Mouse (Mus musculus) granulocyte monocyte progenitor cell, adult 5-6 weeks (primary cell): Measurements from ENCODE around the gene Dmgdh. TPM values are rescaled to one million over a fixed set of nuclear protein-coding genes. Genes with fewer than 3 reads are reported as not detected.
A peak's percentile ranks its signal among the peaks of the same experiment; 100 is the strongest.

Experiments used
- ATAC-seq: replicated peaks from 2 replicates; pipeline ENCODE4 v1.8.0; 2016; ENCODE audit warnings: mild to moderate bottlenecking, moderate TSS enrichment, inconsistent platforms; ENCODE audit not compliant: poor library complexity, severe bottlenecking
- total RNA-seq, 2 experiments: library from RNA; stranded (forward) in 1 of 2; stranded (reverse) in 1 of 2; fragments of 200-712, 200-1000 nt in 1 of 2; fragments of >200 nt in 1 of 2; fragmentation: Nextera tagmentation in 1 of 2; gene quantifications; 2 replicates each; pipeline ENCODE4 v1.2.3; 2014 to 2017

Dmgdh gene
- total RNA-seq, 2 experiments from 2014 or later, result not detected

DNA sequence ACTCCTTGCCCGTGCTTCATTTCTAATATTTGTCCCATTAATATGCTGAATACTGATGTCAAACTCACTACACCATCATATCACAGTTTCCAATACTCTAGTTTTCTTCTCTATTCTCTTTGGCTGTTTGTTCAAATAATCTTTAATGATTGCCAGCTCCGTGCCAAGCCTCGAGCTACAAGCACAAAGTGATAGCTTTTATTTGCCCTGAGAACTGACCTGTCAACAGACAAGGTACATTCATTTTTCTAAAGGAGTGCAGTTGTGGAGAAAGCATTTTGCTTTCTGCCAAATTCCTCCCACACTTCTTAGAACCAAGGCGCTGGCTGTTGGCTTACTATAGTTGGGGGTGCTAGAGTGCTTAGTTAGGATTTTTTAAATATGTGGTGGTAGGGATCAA lies 33.0 kb downstream of the Dmgdh start:
- ATAC-seq, result no peak

DNA sequence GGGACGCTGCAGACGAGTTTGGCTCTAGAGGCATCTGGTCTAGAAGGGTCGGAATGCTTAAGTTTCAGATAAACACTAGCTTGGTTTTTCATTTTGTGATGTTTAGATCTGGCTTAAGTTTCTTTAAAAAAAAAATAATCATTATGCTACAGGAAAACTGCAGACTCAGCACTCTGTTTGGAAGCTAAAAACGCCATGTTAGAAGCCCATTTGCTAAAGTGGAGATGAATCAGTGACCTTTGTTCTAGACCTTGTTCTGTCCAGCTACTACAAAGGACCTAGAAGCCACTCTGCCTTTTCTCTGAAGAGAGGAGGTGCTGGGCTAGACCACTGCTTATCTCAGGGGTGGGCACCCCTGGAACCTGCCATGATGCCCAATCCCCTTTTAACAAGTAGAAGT lies 36.1 kb downstream of the Dmgdh start:
- no peak for ATAC-seq

DNA sequence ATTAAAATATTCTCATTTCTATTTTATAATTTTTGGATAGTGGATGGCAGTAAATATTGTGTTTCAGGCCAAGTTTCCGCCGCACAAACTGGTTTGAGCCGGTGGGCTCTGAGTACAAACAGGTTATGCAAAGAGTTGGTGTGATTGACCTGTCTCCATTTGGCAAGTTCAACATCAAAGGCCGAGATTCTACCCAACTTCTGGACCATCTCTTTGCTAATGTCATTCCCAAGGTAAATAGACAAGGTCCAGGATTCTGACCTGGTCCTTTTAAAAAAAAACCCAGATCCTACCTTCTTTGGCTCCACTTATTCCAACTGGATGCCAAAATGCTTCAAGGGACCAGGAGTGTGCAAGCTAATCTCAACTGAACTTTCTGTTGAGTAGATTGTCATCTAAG lies 37.0 kb downstream of the Dmgdh start:
- ATAC-seq, result no peak

DNA sequence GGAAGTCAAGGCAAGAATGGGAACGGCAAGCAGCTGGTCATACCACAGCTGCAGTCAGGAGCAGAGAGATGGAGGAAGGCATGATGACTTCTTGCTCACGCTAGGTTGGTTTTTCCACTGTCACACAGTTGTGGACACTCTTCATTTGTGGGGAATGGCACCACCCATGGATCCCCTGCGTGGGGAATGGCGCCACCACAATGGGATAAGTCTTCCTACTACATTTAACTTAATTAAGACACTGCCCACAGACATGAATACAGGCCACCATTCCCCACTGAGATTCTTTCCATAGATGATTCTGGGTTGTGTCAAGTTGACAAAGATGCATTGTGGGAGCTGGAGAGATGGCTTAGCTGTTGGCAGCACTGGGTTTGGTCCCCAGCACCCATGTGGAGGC lies 38.1 kb downstream of the Dmgdh start:
- ATAC-seq, result no peak

DNA sequence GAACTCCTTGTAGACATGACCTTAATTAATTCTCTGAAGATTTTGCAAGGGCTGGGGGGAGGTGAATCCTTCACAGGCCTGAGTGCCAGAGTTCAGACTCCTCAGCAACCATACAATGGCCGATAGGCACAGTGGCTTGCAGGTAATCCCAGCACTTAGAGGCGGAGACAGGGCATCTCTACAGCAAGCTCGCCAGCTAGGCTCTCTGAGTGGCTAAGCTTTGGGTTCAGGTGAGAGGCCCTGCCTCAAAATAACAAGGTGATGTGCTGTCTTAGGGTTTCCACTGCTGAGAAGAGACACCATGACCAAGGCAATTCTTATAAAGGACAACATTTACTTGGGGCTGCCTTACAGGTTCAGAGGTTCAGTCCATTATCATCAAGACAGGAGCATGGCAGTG lies 39.6 kb downstream of the Dmgdh start:
- ATAC-seq, result no peak

DNA sequence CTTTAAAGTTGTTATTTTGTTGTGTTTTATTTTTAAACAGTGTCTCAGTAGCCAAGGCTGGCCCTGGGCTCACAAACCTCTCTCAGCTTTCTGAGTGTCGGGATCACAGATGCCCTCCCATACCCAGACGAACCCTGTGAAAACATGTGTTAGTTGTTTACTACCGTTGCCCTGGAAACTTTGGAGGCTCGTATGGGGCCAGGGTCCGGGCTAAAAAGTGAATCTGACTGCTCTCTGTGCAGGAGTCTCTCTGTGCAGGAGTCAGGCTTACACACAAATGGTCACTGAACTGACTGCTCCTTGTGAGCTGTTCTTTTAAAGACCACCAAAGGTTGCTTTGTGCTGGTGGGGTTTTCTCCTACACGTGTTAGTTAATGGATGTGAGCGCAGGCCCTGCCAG lies 42.9 kb downstream of the Dmgdh start:
- ATAC-seq, result no peak

DNA sequence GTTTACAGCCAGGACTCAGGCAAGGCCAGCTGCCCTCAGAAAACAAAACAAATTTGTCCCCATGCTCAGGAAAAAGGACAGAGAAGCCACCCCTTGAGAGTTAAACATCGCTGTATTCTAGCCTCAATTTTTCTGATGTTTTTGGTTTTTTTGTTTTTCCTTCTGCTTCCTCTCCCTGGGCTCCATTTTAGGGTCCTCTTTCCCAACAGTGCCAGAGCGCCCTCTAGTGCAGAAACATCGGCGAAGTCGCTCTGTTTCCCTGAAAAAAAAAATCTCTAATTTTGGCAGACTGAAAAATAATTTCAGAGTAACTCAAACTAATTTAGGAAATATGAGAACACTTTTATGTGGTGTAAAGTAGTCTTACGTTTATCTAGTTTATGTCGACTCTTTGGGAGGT lies 44.7 kb downstream of the Dmgdh start:
- peak; percentile 71 for ATAC-seq

DNA sequence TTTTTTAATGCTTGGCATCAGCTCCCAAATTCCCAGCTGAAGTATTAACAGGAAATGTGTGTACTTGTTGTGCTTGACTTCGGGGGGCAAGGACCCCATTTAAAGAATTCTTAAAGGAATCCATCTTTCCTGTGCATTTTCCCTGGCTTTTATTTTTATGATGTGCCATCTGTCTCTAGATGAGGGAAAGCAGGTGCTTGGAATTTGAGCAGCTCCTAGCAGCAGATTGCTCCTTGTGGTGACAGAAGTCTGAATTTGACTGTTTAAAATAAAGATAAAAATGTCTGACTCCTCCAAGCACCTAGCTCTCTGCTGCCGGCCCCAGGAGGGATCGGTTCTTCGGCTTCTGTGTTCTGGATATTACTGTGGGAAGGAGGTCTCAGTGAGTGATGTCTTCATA lies 47.7 kb downstream of the Dmgdh start:
- no peak for ATAC-seq

DNA sequence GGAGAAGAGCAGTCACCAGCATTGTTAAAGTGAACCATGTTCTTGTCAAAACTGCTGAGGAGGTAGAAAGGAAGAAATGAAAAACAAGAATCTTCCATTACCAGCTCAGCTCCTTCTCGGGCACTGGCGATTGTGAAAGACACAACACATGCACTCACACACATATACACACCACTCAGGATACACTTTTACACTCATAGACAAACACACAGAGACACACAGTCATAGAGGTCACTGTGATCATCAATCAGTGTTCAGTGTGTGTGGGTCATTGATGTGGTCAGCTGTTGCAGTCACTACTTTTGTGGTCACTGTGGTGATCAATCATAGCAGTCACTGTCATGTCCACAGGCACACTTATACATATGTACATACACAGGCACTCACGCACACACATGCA lies 49.2 kb downstream of the Dmgdh start:
- no peak for ATAC-seq

DNA sequence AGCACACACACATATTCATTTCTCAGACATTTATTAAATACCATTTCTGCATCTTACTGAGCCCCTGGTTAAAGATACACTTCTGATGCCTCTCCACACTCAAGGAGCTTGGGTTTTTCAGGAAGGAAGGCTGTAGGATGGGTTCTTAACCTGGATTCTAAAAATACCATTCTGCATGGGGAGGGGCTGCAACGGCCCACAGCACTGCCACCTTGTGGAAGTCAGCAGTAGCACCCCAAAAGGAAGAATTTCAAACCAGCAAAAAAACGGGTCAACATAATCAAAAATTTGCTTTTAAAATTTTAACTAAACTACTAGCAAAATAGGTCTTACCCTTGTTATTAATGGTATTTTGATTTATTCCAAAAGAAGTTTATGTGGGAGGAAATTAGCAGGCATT lies 50.0 kb downstream of the Dmgdh start:
- peak; percentile 79 for ATAC-seq

DNA sequence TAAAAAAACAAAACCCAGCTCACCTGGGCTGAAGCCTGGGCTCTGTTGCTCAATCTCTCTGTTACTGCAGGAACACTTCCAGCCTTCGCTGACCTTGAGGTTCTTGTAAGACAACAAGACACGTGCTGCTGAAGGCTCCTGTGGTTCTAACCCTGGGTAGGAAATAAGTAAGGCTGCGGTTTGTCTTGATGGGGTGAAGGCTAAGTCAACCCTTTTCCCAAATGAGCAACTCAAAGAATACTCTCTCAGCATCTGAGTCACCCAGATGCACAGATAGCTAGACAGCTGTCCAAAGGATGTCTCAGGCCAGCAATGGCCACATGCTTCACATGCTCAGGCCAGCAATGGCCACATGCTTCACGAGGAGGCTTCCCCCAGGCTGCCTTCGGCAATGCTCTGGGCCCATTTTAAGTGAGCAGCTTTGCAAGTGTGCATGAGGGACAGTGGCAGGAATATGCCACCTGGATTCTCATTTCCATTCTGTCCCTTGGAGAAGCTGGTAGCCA lies 61.0 kb downstream of the Dmgdh start:
- ATAC-seq, result no peak

DNA sequence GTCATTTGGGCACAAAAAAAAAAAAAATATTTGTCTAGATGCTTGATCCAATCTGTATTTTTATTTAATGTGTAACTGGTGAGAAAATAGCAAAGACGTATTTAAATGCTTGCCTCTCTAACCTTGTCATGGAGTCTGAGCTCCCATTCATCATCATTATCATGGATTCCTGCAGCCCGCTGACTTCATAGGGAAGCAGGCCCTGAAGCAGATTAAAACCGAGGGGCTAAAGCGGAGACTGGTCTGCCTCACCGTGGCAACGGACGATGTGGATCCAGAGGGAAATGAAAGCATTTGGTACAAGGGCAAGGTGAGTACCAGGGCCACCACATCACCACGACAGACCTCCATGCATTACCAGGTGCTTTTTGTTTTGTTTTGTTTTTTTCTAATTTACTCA lies 69.9 kb downstream of the Dmgdh start:
- ATAC-seq, result no peak

DNA sequence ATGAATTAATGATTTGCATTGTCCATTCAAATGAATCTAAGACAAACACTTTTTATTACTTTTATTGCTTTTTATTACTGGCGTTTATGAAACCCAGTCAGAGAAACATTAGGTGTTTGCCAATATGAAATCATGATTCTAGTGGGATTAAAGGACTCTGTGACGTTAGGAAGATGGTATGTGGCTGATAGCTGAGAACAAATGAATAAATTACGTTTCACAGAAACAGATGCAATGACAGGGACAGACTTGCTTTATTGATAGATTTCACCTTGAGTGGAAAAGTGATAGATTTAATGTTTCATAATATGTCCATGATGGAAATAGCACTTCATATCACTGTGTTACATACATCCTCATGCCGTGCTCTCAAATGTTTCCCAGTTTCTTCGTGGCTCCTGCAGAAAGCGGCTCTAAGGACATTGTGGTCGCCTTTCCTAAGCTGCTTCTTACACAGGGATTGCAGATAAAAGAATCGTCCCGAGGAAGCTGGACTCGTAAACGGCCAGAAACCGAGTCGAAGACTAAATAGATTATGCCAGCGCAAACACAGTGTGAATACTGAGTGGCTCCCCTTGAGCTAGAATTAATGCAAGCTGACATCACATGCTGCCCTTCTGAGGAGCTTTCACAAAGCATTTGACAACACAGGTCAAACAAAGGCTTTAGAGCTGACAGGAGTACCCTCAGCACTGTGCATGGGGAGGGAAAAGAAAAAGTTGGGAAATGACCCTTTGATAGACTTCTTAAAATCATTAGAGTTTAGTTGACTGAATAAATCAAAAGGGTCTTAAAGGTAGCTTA lies 78.6 kb downstream of the Dmgdh start:
- no peak for ATAC-seq

DNA sequence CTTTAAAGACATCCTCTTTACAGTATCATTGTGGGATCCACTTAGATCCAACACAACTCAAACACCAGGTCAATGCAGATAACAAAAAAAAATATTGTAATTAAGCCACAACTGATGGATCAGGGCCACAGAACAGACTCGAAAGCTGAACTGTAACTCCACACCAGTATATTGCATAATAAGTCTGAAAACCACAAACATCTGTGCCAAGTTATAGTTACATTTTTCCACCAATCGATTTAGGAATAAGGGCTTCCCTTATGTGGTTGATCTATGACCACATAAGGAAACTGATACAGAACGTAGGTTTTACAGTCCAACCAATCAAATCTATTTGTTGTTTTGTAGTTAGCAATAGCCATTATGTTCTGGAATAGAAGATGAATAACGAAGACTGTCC lies 80.9 kb downstream of the Dmgdh start:
- peak; percentile 97 for ATAC-seq

DNA sequence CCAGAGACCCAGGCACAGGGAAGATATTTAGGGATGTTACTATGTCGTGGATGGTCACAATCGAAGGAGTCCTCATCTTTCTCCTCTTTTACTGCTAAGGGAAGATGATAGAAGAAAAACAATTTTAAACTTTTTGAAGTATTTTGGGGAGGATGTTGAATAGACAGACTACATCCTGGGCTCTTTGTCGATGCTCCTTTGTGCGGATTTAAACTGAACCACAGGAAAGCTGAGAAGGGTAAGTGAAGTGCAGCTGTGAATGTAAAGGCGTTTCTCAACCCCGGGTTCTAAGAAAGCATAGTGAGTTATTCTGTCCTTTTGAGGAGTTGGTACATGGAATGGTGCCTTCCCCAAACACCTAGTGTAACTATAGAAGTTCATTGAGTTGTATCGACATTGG lies 82.4 kb downstream of the Dmgdh start:
- ATAC-seq, result no peak

DNA sequence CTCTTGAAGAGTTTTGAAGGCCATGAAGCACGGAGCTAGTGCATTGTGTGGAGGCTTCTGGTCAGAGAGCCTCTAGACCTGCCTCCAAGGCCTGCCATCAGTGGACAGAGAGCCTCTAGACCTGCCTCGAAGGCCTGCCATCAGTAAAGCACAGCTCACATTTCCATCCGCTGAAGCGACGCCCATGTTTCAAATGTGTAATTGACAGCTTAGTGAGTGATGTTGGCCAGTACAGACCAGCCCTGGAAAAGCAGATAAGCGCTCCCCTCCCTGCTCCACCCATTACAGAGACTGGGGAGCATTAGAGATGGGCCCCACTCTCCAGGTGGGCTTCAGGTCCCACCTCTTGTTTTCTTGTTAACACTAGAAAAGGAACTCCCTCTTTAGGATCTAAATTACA lies 83.3 kb downstream of the Dmgdh start:
- ATAC-seq, result no peak

DNA sequence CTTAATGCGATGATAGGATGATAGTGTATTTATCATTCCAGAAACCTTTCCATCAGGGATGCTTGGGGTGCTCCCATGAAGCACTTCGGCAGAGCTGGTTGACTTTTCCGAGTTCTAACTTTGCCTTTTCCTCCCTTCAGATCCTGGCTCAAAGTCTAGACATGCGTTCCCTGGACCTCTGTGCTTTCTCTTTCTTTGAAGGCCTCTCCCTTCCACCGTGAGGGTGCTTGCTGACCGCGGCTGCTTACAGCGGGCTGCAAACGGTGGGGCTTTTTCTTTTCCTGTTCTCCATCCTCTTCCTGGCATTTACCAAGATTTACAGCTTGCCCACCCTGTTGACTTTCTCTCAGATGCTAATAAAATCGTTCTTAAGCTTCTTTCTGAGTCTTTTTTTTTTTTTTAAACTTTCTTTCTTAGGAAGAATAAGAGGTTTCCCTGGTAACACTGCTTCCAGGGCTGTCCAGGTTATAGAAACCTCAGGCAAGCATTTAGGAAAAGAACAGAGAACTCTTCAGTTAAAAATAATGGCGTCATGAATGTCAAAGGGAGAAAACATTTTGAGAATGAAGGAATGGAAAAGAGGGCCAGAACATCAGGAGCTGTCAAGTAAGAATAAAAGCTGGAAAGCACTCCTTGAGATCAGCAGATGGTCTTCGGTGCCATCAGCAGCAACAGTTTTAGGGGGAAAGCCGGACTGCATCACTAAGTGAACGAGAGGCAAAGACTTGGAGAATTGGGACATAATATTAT lies 84.1 kb downstream of the Dmgdh start:
- ATAC-seq, result no peak

DNA sequence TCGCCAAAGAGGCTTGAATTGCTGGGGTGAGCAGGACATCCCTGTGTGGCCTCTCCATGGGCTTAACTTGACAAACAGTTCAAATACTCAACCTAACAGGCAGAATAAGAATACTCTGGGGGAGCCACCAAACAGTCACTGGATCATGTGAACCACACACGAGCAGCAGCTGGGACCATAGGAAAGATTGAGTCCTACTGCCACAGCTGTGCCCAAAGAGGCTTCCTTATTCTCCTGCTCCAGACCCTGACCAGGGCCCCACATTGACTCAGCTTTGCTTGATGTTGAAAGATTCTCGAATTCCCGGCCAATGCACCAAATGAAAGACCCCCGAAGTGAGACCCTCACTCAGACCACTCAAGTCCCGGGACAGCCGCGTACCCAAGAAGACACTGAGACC lies 87.6 kb downstream of the Dmgdh start:
- no peak for ATAC-seq

DNA sequence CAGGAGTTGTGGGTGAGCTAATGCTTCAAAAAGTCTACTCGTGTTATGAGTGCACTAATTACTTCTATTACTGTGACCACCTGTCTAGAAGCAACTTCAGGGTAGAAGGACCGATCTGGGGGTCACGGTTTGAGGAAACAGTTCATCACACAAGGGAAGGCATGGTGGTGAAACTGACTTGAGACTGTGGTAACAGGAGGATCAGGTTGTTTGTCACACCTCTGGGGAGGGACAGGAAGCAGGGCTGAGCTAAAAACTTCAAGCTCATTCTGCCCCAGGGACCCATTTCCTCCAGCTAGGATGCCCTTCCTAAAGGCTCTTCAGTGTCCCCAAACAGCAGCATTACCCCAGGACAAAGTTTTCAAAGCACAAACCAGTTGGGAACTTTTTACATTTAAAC lies 88.6 kb downstream of the Dmgdh start:
- peak; percentile 44 for ATAC-seq

DNA sequence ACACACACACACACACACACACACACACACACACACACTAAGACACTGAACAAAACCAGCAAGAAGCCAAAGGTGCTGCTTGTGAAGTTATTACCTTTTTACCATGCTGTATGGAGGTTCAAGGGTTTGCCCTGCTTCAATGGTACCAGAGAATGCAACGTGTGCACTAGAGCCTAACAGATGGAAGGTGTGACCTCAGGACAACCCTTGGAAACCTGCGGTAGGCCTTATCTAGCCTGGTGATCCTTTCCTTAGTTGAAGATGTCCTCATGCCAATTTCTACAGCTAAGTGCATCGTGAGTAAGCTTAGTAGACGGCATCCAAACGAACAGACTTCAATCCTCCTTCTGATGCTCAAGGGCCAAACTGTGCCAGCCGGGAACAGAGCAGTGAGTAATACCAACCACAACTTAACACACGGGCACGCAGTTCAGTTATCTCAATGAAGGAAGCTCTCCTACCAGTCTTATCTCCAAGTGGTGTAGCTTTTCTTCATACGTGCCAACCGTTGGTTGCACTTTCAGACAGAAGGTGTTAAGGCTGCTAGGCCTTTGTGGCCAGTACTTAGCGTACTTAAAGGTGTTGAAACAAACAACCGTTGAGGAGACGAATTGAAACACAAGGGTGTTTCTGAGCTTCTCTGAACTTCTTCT lies 90.2 kb downstream of the Dmgdh start:
- ATAC-seq, result peak; percentile 25; the same call in 1 of the 2 replicates

DNA sequence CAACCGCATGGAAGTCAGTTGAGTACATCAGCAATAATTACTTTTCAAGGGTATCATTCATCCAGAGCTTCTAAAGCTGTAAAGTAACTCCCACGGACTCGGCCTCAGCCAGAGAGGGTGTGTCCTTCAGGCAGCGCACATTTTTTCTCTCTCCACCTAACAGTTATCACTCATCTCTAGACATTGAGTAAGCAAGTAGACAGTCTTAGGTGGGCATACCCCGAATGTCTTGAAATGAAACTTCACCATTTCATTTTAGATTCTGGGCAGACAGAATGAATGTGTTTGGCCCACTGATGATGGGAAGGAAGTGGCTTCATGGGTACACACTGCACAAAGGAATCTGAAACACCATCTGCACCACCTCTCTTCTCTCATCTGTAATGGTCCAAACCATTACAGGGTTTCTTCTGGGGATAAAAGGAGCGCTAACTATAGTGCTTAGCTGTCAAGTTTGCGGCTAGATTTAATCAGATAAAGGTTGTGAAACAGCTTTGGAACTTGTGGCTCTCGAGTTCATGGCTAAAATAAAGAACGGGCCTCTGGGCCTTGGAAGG lies 96.9 kb downstream of the Dmgdh start:
- ATAC-seq, result peak; percentile 47
